Mouse (Mus musculus) forebrain, embryonic 16.5 days (tissue): ENCODE data around the gene Fam172a. TPM values are rescaled to one million over a fixed set of nuclear protein-coding genes. Genes with fewer than 3 reads are reported as not detected.

Experiments
- ATAC-seq: fragments of 200-750 bp; cut with Nextera tagmentation; 2 replicates; pipeline ENCODE4 v1.8.0; 2017; ENCODE audit warnings: mild to moderate bottlenecking, moderate library complexity
- H3K27ac ChIP-seq: fragments of 300-500 bp; sonication (generic); 2 replicates; pipeline ENCODE4 v1.5.1; 2014; ENCODE audit warnings: low read length, control low read depth
- H3K27me3 ChIP-seq: fragments of 300-500 bp; sonication (generic); replicated peaks from 2 replicates; pipeline ENCODE4 v1.6.1; 2014; ENCODE audit warnings: low read length; ENCODE audit not compliant: control insufficient read depth, insufficient read depth
- H3K36me3 ChIP-seq: fragments of 300-500 bp; sonication (generic); 2 replicates; pipeline ENCODE4 v1.6.1; 2014; ENCODE audit not compliant: control insufficient read depth, insufficient read depth
- H3K4me1 ChIP-seq: fragments of 300-500 bp; sonication (generic); replicated peaks from 2 replicates; pipeline ENCODE4 v1.6.1; 2014; ENCODE audit warnings: low read length; ENCODE audit not compliant: control insufficient read depth, insufficient read depth
- H3K4me2 ChIP-seq: fragments of 300-500 bp; sonication (generic); 2 replicates; pipeline ENCODE4 v1.6.1; 2014; ENCODE audit warnings: mild to moderate bottlenecking, low read length, control low read depth
- H3K4me3 ChIP-seq: fragments of 300-500 bp; sonication (generic); replicated peaks from 2 replicates; pipeline ENCODE4 v1.5.1; 2014; ENCODE audit warnings: mild to moderate bottlenecking, low read length, control low read depth
- H3K9ac ChIP-seq: fragments of 300-500 bp; sonication (generic); replicated peaks from 2 replicates; pipeline ENCODE4 v1.6.1; 2014; ENCODE audit warnings: low read depth, low read length, control low read depth
- H3K9me3 ChIP-seq: fragments of 300-500 bp; sonication (generic); 2 replicates; pipeline ENCODE4 v1.6.1; 2016; ENCODE audit warnings: low read length; ENCODE audit not compliant: control insufficient read depth
- WGBS: fragments of 180-500 bp; shearing (Covaris S2); extraction: QIAGEN DNeasy Blood & Tissue Kit; methylation state at CpG from one replicate; pipeline ENCODE4 v1.1.7; 2014; 5-methylcytosine and 5-hydroxymethylcytosine counted together
- polyA plus RNA-seq: library from polyadenylated mRNA; unstranded; fragments of >200 nt; fragmentation: Nextera tagmentation; extraction: Ambion mirVana; gene quantifications from 2 replicates; pipeline ENCODE4 v1.2.1, GENCODE M21; 2015

The Fam172a gene
- polyA plus RNA-seq, 1 experiment from 2014 or later, result 59.5 TPM

GRCm38 (mm10) chr13:78179312-78180097 lies 477.7 kb downstream of the Fam172a start:
- Histone ChIP-seq H3K27me3 (peaks cover 25% of the 10 kb centered on the region), H3K4me3 (peak overlapping the region; percentile 44), H3K4me1 (peaks cover 22% of the 10 kb centered on the region), H3K9me3 (no peaks in the 10 kb centered on the region), H3K9ac (peak overlapping the region; percentile 70), H3K4me2 (peak overlapping the region; percentile 65), H3K36me3 (no peaks in the 10 kb centered on the region), H3K27ac (peak overlapping the region; percentile 95)
- WGBS, result 2% methylated on average over 38 of the region's 38 CpGs
- peak; percentile 37 for ATAC-seq

GRCm38 (mm10) chr13:78180261-78180660 lies 478.4 kb downstream of the Fam172a start:
- Histone ChIP-seq H3K4me3 (no peak overlapping the region), H3K4me2 (peak overlapping the region; percentile 65; the same call in 1 of the 2 replicates), H3K9me3 (no peaks in the 10 kb centered on the region), H3K9ac (peak overlapping the region; percentile 70; the same call in 1 of the 2 replicates), H3K4me1 (peaks cover 26% of the 10 kb centered on the region), H3K27me3 (peaks cover 26% of the 10 kb centered on the region), H3K36me3 (no peaks in the 10 kb centered on the region), H3K27ac (peak overlapping the region; percentile 95)
- 33% methylated on average over 3 of the region's 3 CpGs for WGBS
- no peak for ATAC-seq

- Histone ChIP-seq H3K36me3 (no peaks in the 10 kb centered on the region), H3K4me3 (peak overlapping the region; percentile 41), H3K9ac (peak overlapping the region; percentile 59), H3K4me2 (peak overlapping the region; percentile 69), H3K4me1 (peaks cover 29% of the 10 kb centered on the region), H3K27me3 (peaks cover 22% of the 10 kb centered on the region), H3K9me3 (no peaks in the 10 kb centered on the region), H3K27ac (peak overlapping the region; percentile 88)
- under 1% methylated on average over 43 of the region's 44 CpGs for WGBS
- ATAC-seq, result peak; percentile 44
These were observed 479.5 kb downstream of the Fam172a start for GRCm38 (mm10) chr13:78181071-78181929.

- peak; percentile 73 for ATAC-seq
- Histone ChIP-seq H3K27ac (peak overlapping the region; percentile 88), H3K27me3 (peaks cover 22% of the 10 kb centered on the region), H3K9me3 (no peaks in the 10 kb centered on the region), H3K4me2 (peak overlapping the region; percentile 69), H3K4me1 (peaks cover 29% of the 10 kb centered on the region), H3K4me3 (peak overlapping the region; percentile 41), H3K9ac (peak overlapping the region; percentile 59), H3K36me3 (no peaks in the 10 kb centered on the region)
- WGBS, result 3% methylated on average over 14 of the region's 14 CpGs
These were observed 480.2 kb downstream of the Fam172a start for GRCm38 (mm10) chr13:78181930-78182558.

- peak overlapping the region; percentile 69 for H3K4me2 ChIP-seq
- no peaks in the 10 kb centered on the region for H3K36me3 ChIP-seq
- H3K4me3 ChIP-seq, result peak overlapping the region; percentile 41
- peak overlapping the region; percentile 49 for H3K9ac ChIP-seq
- H3K27me3 ChIP-seq, result peaks cover 23% of the 10 kb centered on the region
- 6% methylated on average over 5 of the region's 5 CpGs for WGBS
- ATAC-seq, result no peak
- H3K4me1 ChIP-seq, result peaks cover 32% of the 10 kb centered on the region
- no peaks in the 10 kb centered on the region for H3K9me3 ChIP-seq
- peak overlapping the region; percentile 88 for H3K27ac ChIP-seq
These were observed 481.2 kb downstream of the Fam172a start for GRCm38 (mm10) chr13:78183004-78183403.

GRCm38 (mm10) chr13:78183986-78184385 lies 482.2 kb downstream of the Fam172a start:
- Histone ChIP-seq H3K27ac (peak overlapping the region; percentile 88), H3K4me2 (peak overlapping the region; percentile 42), H3K4me1 (peaks cover 38% of the 10 kb centered on the region), H3K9me3 (no peaks in the 10 kb centered on the region), H3K9ac (peak overlapping the region; percentile 43), H3K36me3 (no peaks in the 10 kb centered on the region), H3K27me3 (peaks cover 24% of the 10 kb centered on the region), H3K4me3 (peak overlapping the region; percentile 9; the same call in 1 of the 2 replicates)
- peak; percentile 41 for ATAC-seq
- WGBS, result 6% methylated on average over 5 of the region's 5 CpGs

- no peak for ATAC-seq
- H3K9me3 ChIP-seq, result no peaks in the 10 kb centered on the region
- peaks cover 34% of the 10 kb centered on the region for H3K4me1 ChIP-seq
- H3K36me3 ChIP-seq, result no peaks in the 10 kb centered on the region
- H3K4me3 ChIP-seq, result peak overlapping the region; percentile 23
- peak overlapping the region; percentile 42 for H3K4me2 ChIP-seq
- peak overlapping the region; percentile 88 for H3K27ac ChIP-seq
- WGBS, result 12% methylated on average over 14 of the region's 14 CpGs
- peaks cover 22% of the 10 kb centered on the region for H3K27me3 ChIP-seq
- H3K9ac ChIP-seq, result peak overlapping the region; percentile 41
These were observed 483.1 kb downstream of the Fam172a start for GRCm38 (mm10) chr13:78184786-78185466.

- WGBS, result 16% methylated on average over 12 of the region's 12 CpGs
- H3K9me3 ChIP-seq, result no peaks in the 10 kb centered on the region
- H3K4me3 ChIP-seq, result no peak overlapping the region
- peaks cover 36% of the 10 kb centered on the region for H3K4me1 ChIP-seq
- no peak for ATAC-seq
- H3K27ac ChIP-seq, result peak overlapping the region; percentile 58
- H3K4me2 ChIP-seq, result no peak overlapping the region
- H3K27me3 ChIP-seq, result peaks cover 22% of the 10 kb centered on the region
- H3K36me3 ChIP-seq, result no peaks in the 10 kb centered on the region
- no peak overlapping the region for H3K9ac ChIP-seq
These were observed 484.6 kb downstream of the Fam172a start for GRCm38 (mm10) chr13:78186340-78186946.
